Mouse (Mus musculus): Measurements from ENCODE around the gene Tle2. TPM values are rescaled to one million over a fixed set of nuclear protein-coding genes. Genes with fewer than 3 reads are reported as not detected.

Tle2 gene
- polyA plus RNA-seq (2012; ENCODE audit: low replicate concordance), result 4.1 and 5.9 TPM in 2 replicates

DNA sequence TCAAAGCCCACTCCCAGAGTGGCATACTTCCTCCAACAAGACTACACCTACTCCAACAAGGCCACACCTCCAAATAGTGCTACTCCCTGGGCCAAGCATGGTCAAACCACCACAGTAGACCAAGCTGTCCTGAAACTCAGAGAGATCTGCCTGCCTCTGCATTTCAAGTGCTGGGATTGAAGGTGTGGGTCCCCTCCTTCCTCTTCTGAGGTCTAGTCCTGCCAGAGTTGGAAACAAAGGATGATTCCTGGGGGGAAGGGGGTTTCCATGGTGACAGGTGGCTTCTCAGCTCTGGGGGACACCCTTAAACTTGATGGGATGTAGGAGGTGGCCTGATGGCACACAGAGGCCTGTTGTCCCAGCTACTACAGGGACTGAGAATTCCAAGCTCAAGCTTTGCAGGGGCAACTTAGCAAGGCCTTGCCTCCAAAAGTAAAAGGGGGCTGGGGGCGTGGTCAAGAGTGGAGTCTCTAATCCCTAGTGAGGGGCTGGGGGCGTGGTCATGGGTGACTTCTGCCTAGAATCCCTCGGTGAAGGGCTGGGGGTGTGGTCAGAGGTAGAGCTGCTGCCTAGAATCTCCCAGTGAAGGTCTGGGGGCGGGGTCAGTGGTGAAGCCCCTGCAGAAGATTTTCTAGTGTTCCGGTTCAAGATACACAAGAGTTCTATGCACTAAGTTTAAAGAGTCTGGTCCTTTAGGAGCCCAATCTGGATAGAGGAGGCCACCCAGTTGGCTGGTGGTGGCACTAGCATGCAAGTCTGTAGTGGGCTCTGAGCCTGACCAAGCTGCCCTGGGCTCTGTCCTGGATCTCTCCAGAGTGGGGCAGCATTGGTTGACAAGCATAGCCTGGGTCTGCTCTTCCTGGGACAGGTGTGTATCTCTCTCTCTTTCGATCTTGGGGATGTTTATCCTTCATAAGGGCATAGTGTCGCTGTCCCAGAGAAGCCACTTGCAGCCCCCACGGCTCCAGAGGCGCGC lies at the start of gene Tle2:
TSS of gene Tle2 (plus strand) at position 481 of the 976 bp plus-strand sequence.

DNA sequence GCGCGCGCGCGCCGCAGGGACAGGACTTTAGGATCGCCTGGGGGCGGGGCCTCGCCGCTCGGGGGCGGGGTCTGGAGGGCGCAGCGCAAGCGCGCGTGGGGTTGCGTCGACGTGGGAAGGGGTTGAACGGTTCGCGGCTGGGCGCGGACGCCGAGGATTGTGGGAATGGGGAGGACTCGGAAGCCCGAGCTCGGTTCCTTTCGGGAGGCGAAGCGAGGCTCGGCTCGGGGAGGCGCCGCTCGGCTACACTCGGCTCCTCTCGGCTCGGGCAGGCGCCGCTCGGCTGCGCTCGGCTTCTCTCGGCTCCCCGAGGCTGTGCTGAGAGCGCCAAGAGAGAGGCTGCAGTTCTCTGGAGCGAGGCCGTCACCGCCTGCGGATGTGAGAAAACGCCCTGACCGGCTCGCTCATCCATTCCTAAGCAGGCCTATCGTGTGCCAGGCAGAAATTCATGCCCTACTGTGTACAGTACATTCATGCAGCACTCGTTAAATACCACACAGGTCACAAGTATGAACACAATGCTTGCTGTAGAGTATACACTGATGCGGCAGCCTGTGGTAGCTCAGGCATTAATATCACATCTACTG lies 29.1 kb upstream of the Tle2 start, which contains the start of gene Gna11:
TSS of gene Gna11 (minus strand) at position 30 of the 587 bp plus-strand sequence.

DNA sequence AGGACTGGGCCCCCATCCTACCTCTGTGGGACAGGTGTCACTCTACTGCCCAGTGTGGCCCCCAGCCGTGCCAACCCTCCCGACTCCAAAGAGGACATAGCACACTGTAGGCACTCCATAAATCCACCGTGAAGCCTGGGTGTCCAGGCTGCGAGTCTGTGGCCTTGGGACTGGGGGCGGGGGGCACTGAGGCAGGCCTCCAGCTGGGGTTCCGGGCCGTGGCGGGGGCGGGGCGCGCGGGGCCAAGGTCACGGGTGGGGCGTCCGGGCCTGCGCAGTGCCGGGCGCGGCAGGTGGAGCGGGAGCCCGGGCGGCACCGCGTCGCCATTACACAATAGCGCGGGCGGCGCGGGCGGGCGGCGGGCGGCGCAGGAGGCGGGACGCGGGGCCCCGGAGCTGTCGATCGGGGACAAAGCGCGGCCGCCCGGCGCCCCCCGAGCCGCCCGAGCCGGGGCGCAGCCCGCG lies 15.2 kb upstream of the Tle2 start, which contains the start of gene Aes:
TSS of gene Aes (plus strand) at position 326 of the 464 bp plus-strand sequence.

DNA sequence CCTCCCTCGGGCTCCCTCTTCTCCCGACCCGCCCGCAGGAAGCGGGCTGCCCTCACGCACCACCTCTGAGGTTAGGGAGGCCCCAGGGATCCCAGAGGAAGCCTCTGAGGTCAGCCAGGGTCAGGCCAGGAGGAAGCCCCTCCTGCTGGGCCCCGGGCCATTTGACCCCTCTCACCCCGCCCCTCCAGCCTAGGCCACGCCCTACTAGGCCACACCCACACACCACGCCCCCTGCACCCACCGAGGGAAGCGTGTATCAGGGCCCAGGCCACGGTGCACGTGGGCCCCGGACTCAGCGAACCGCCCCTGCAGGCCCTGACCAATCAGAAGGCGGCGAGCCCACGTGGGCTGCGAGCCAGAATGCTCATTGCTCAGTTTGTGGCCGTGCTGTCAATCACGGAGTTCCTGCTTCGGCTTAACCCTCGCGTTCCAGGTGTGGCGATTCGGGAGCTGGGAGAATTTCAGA lies 26.4 kb downstream of the Tle2 start, which contains the start of gene Tle6:
TSS of gene Tle6 (minus strand) at position 336 of the 466 bp plus-strand sequence.

DNA sequence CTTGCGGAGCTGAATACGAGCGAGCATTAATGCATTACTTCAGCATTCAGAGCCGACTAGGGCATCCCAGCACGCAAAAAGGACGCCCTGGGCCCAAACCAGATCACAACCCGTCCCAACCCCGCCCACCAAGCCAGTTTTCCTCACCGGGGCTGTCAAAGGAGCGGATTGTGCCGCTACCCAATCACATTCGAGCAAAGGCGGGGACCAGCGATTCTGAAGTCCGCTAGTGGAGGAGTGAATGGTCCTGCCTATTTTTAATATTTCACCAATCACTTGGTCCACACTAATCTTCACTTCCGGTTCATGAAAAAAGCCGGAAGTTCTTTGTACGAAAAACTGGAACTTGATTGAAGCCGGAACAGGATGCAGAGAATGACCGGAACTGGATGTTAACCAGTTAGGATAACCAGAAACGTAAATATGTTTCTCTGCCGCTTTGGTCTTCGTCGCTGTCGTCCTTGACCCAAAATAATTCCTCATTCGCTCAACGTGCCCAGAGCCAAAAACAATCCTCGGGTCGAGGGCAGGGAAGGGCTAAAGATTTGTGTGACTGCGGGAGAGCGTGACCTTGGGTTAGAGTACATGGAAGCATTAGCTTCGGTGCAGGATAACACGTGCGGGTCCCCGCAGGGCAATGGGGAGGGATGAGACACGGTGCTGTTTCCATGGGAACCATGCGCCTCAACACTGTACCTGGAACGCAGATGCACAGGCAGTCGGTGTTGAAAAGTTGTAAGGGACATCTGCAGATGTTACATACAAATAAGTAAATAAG lies 31.8 kb downstream of the Tle2 start, which contains the start of gene BC025920:
TSS of gene BC025920 (plus strand) at position 297 of the 778 bp plus-strand sequence.

DNA sequence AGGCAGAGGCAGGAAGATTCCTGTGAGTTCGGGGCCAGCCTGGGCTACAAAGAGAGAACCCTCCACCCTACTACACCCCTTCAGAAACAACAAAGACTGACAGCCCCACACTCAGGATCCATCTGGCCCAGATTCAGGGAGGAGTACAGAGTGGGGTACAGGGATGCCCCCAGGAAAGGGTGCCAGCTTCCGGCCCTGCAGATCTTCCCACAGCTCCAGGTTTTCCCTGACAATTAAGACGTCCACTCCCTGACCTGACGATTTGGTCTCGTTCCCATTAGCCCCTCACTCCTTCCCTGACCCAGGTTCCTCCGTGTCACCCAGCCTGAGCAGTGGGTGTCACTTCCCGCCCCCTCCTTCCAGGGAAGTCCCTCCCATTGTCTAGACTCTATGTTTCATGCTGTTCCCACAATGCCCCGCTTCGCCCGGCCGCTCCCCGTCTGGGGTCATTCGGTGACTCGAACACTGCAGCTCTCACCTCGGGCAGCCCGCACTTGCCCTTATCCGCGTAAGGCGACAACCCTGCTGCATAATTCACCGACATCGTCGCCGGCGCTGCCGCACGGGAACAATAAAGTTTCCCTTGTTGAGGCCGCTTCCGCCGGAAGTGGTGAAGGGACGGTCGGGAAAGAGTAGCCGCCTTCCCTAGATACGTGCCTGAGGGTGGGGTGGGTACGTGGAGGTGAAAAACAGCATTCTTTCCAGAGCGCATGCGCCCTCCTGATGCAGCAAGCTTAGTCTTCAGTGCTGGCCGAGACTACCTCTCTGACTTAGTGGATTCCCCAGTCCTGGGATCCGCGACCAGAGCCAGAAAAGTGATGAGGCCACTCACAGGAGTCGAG lies 52.9 kb downstream of the Tle2 start, which contains the start of gene Sirt6:
TSS of gene Sirt6 (minus strand) at position 804 of the 842 bp plus-strand sequence.

DNA sequence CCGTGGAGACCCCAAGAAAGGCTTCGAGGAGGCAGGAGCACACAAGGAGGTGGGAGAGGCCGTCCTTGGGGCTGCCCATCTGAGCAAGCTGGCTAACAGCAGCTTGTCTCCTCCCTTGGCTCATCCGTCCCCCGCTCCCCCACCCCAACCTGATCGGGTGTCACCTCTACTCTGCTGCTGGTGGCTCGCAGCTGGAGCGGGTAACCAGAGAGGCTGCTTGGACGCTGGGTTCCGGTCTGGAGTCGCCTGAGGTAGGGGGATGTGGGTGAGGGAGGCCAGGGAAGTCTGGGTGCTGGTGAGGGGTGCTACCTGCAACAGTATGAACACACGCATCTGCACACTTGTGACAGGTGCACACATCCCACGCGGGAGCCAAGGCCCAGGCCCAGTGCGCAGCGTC lies 54.0 kb downstream of the Tle2 start, which contains the start of gene Ankrd24:
TSS of gene Ankrd24 (plus strand) at position 151 of the 400 bp plus-strand sequence.

Other genes with a start within 250 kb of the Tle2 start
- gene Tbxa2r, start 245.8 kb upstream of the Tle2 start, polyA plus RNA-seq (2012; ENCODE audit: low replicate concordance), result 3.7 and 8.0 TPM in 2 replicates
- 1.3 and 2.0 TPM in 2 replicates for gene Gipc3, start 231.3 kb upstream of the Tle2 start, polyA plus RNA-seq (2012; ENCODE audit: low replicate concordance)
- gene Hmg20b, start 224.1 kb upstream of the Tle2 start, polyA plus RNA-seq (2012; ENCODE audit: low replicate concordance), result 314 and 739 TPM in 2 replicates
- gene Mfsd12, start 217.1 kb upstream of the Tle2 start, polyA plus RNA-seq (2012; ENCODE audit: low replicate concordance), result 68.4 and 74.4 TPM in 2 replicates
- 10.6 and 16.6 TPM in 2 replicates for gene 4930404N11Rik, start 208.7 kb upstream of the Tle2 start, polyA plus RNA-seq (2012; ENCODE audit: low replicate concordance)
- gene Fzr1, start 196.0 kb upstream of the Tle2 start, polyA plus RNA-seq (2012; ENCODE audit: low replicate concordance), result 99.5 and 103 TPM in 2 replicates
- 206 and 254 TPM in 2 replicates for gene Dohh, start 190.1 kb upstream of the Tle2 start, polyA plus RNA-seq (2012; ENCODE audit: low replicate concordance)
- gene Gm48551, start 190.1 kb upstream of the Tle2 start, polyA plus RNA-seq (2012; ENCODE audit: low replicate concordance), result 0.33 and 0.42 TPM in 2 replicates
- 3.7 and 10.5 TPM in 2 replicates for gene Gm48552, start 185.6 kb upstream of the Tle2 start, polyA plus RNA-seq (2012; ENCODE audit: low replicate concordance)
- gene Smim24, start 181.5 kb upstream of the Tle2 start, polyA plus RNA-seq (2012; ENCODE audit: low replicate concordance), result 0.68 and 2.2 TPM in 2 replicates
- 206 and 375 TPM in 2 replicates for gene Nfic, start 118.9 kb upstream of the Tle2 start, polyA plus RNA-seq (2012; ENCODE audit: low replicate concordance)
- gene Celf5, start 91.9 kb upstream of the Tle2 start, polyA plus RNA-seq (2012; ENCODE audit: low replicate concordance), result 0.23 and 0.60 TPM in 2 replicates
- gene Ncln, start 78.2 kb upstream of the Tle2 start, polyA plus RNA-seq (2012; ENCODE audit: low replicate concordance), result 296 and 494 TPM in 2 replicates
- 34.9 and 78.0 TPM in 2 replicates for gene S1pr4, start 74.4 kb upstream of the Tle2 start, polyA plus RNA-seq (2012; ENCODE audit: low replicate concordance)
- 30.2 and 35.0 TPM in 2 replicates for gene Gna15, start 50.3 kb upstream of the Tle2 start, polyA plus RNA-seq (2012; ENCODE audit: low replicate concordance)
- 21.9 and 22.6 TPM in 2 replicates for gene Gna11, start 29.4 kb upstream of the Tle2 start, polyA plus RNA-seq (2012; ENCODE audit: low replicate concordance)
- gene Aes, start 15.1 kb upstream of the Tle2 start, polyA plus RNA-seq (2012; ENCODE audit: low replicate concordance), result 1,673 and 2,193 TPM in 2 replicates
- gene Tle6, start 26.5 kb downstream of the Tle2 start, polyA plus RNA-seq (2012; ENCODE audit: low replicate concordance), result 1.3 and 9.1 TPM in 2 replicates
- gene BC025920, start 31.7 kb downstream of the Tle2 start, polyA plus RNA-seq (2012; ENCODE audit: low replicate concordance), result 0.33 and 0.99 TPM in 2 replicates
- 83.0 and 132 TPM in 2 replicates for gene Sirt6, start 53.2 kb downstream of the Tle2 start, polyA plus RNA-seq (2012; ENCODE audit: low replicate concordance)
- gene Ankrd24, start 54.0 kb downstream of the Tle2 start, polyA plus RNA-seq (2012; ENCODE audit: low replicate concordance), result 8.5 and 13.2 TPM in 2 replicates
- 0.22 TPM in 1 of 2 replicates, not detected in the other for gene Gm10778, start 74.5 kb downstream of the Tle2 start, polyA plus RNA-seq (2012; ENCODE audit: low replicate concordance)
- 0.20 TPM in 1 of 2 replicates, not detected in the other for gene Zfp433, start 130.3 kb downstream of the Tle2 start, polyA plus RNA-seq (2012; ENCODE audit: low replicate concordance)
- gene Gm3055, start 196.6 kb downstream of the Tle2 start, polyA plus RNA-seq (2012; ENCODE audit: low replicate concordance), result not detected in 2 replicates
- gene Gm4767, start 237.6 kb downstream of the Tle2 start, polyA plus RNA-seq (2012; ENCODE audit: low replicate concordance), result 0.09 TPM in 1 of 2 replicates, not detected in the other

Measured in leukemia stem cell, adult 10-12 weeks (primary cell).